Mouse (Mus musculus): ENCODE data around the gene Piezo1.

- TF ChIP-seq CTCF (conservative IDR thresholded peaks at IDR 0.05; ENCODE audit: low read length) (no peak), POU5F1 (IDR thresholded peaks at IDR 0.05; ENCODE audit: borderline replicate concordance, low read length) (no peak)
Measured at GRCm38 (mm10) chr8:122525004-122525403, 26.1 kb downstream of the Piezo1 start.

Measured in E14TG2a.4 (cell line).